Mouse (Mus musculus) cerebellum, adult 2 months (tissue): ENCODE results near the gene Desi1.
"Not testable (repeated sequence)": the region's sequence is repeated elsewhere in the genome, so short reads cannot be mapped to it uniquely, and the experiment has no call there.

Source experiments
- CTCF ChIP-seq: fragments of 200-500 bp; IDR thresholded peaks from 2 replicates; pipeline ENCODE4 v1.5.1; 2011; ENCODE audit warnings: low read depth, mild to moderate bottlenecking, control low read depth, low read length, moderate library complexity, borderline replicate concordance; ENCODE audit not compliant: insufficient read depth
- POLR2A ChIP-seq: fragments of 200-500 bp; IDR thresholded peaks from 2 replicates; pipeline ENCODE4 v1.6.1; 2011; ENCODE audit warnings: low read length, control low read depth, borderline replicate concordance; ENCODE audit not compliant: insufficient read depth

DNA sequence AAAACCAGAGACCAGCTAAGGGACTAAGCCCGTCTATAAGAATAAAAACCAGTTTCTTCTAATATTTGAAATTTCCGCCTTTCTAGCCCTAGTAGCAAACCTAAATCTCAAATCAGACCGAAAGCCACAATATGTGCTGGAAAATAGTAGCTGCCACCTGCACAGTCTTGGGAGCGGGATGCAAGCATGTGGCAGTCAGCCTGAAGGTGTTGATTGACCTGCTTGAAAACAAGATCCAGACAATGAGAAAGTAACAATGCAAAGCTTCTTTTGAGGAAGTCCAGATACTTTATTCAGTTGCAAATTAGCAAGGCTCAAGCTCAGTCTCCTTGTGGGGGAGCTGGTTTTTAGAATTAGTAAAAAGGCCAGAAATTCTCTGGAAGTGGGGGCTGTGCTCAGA, 63.2 kb downstream of the Desi1 start:
- not testable (repeated sequence) for TF ChIP-seq CTCF, POLR2A
